Mouse (Mus musculus): ENCODE results near the gene Fancc. TPM values are rescaled to one million over a fixed set of nuclear protein-coding genes. Genes with fewer than 3 reads are reported as not detected.

The Fancc gene
- polyA plus RNA-seq, 1 experiment from 2014 or later: 12.8 TPM

GRCm38 (mm10) chr13:63283236-63283635 is 213.8 kb downstream of the Fancc start:
- peaks cover 6% of the 10 kb centered on the region; the same call in 1 of the 2 replicates for H3K36me3 ChIP-seq (ENCODE audit: control insufficient read depth, insufficient read depth, low read length)
- H3K4me2 ChIP-seq (ENCODE audit: low read length): no peak overlapping the region
- no peak for DNase-seq (ENCODE audit: low spot score)
- H3K27me3 ChIP-seq (replicated peaks; ENCODE audit: control insufficient read depth, insufficient read depth, low read length): no peaks in the 10 kb centered on the region
- H3K4me3 ChIP-seq (ENCODE audit: low read depth, low read length): no peak overlapping the region
- no peak overlapping the region for H3K9ac ChIP-seq (ENCODE audit: low read length)
- H3K9me3 ChIP-seq (replicated peaks; ENCODE audit: control insufficient read depth, low read length): no peaks in the 10 kb centered on the region
- H3K4me1 ChIP-seq (ENCODE audit: control insufficient read depth, insufficient read depth, low read length): peaks cover 13% of the 10 kb centered on the region; the same call in 1 of the 2 replicates
- no peak overlapping the region for H3K27ac ChIP-seq (ENCODE audit: low read depth, low read length)
- no peak for ATAC-seq

- Histone ChIP-seq H3K4me3 (ENCODE audit: low read depth, low read length) (no peak overlapping the region), H3K36me3 (ENCODE audit: control insufficient read depth, insufficient read depth, low read length) (no peaks in the 10 kb centered on the region; the same call in 1 of the 2 replicates), H3K4me1 (ENCODE audit: control insufficient read depth, insufficient read depth, low read length) (peaks cover 11% of the 10 kb centered on the region; the same call in 1 of the 2 replicates), H3K9me3 (replicated peaks; ENCODE audit: control insufficient read depth, low read length) (no peaks in the 10 kb centered on the region), H3K4me2 (ENCODE audit: low read length) (no peak overlapping the region), H3K27me3 (replicated peaks; ENCODE audit: control insufficient read depth, insufficient read depth, low read length) (no peaks in the 10 kb centered on the region), H3K9ac (ENCODE audit: low read length) (no peak overlapping the region), H3K27ac (ENCODE audit: low read depth, low read length) (no peak overlapping the region)
- no peak for ATAC-seq
- 81% methylated on average over 8 of the region's 8 CpGs for WGBS
- DNase-seq (ENCODE audit: low spot score): no peak
Measured at GRCm38 (mm10) chr13:63281206-63281605, 215.9 kb downstream of the Fancc start.

- DNase-seq (ENCODE audit: low spot score) (no peak), ATAC-seq (no peak)
- H3K27ac ChIP-seq (ENCODE audit: low read depth, low read length): no peak overlapping the region
- no peak overlapping the region for H3K4me2 ChIP-seq (ENCODE audit: low read length)
- 43% methylated on average over 3 of the region's 3 CpGs for WGBS
- H3K4me1 ChIP-seq (ENCODE audit: control insufficient read depth, insufficient read depth, low read length): peaks cover 11% of the 10 kb centered on the region; the same call in 1 of the 2 replicates
- H3K9me3 ChIP-seq (replicated peaks; ENCODE audit: control insufficient read depth, low read length): no peaks in the 10 kb centered on the region
- H3K36me3 ChIP-seq (ENCODE audit: control insufficient read depth, insufficient read depth, low read length): no peaks in the 10 kb centered on the region; the same call in 1 of the 2 replicates
- no peaks in the 10 kb centered on the region for H3K27me3 ChIP-seq (replicated peaks; ENCODE audit: control insufficient read depth, insufficient read depth, low read length)
- no peak overlapping the region for H3K9ac ChIP-seq (ENCODE audit: low read length)
- no peak overlapping the region for H3K4me3 ChIP-seq (ENCODE audit: low read depth, low read length)
Measured at GRCm38 (mm10) chr13:63280344-63280743, 216.7 kb downstream of the Fancc start.

- 70% methylated on average over 8 of the region's 8 CpGs for WGBS
- Histone ChIP-seq H3K27ac (ENCODE audit: low read depth, low read length) (no peak overlapping the region), H3K27me3 (replicated peaks; ENCODE audit: control insufficient read depth, insufficient read depth, low read length) (no peaks in the 10 kb centered on the region), H3K36me3 (ENCODE audit: control insufficient read depth, insufficient read depth, low read length) (no peaks in the 10 kb centered on the region; the same call in 1 of the 2 replicates), H3K4me1 (ENCODE audit: control insufficient read depth, insufficient read depth, low read length) (peaks cover 11% of the 10 kb centered on the region; the same call in 1 of the 2 replicates), H3K4me2 (ENCODE audit: low read length) (no peak overlapping the region), H3K9me3 (replicated peaks; ENCODE audit: control insufficient read depth, low read length) (no peaks in the 10 kb centered on the region), H3K4me3 (ENCODE audit: low read depth, low read length) (no peak overlapping the region), H3K9ac (ENCODE audit: low read length) (no peak overlapping the region)
- ATAC-seq (no peak), DNase-seq (ENCODE audit: low spot score) (no peak)
Measured at GRCm38 (mm10) chr13:63279807-63280206, 217.3 kb downstream of the Fancc start.

GRCm38 (mm10) chr13:63278796-63279475 is 218.1 kb downstream of the Fancc start:
- no peak overlapping the region; the same call in 1 of the 2 replicates for H3K27ac ChIP-seq (ENCODE audit: low read depth, low read length)
- peak overlapping the region; percentile 29; the same call in 1 of the 2 replicates for H3K9ac ChIP-seq (ENCODE audit: low read length)

GRCm38 (mm10) chr13:63278141-63278631 is 218.9 kb downstream of the Fancc start:
- no peak overlapping the region for H3K9ac ChIP-seq (ENCODE audit: low read length)
- DNase-seq (ENCODE audit: low spot score) (no peak), ATAC-seq (peak; percentile 10; the same call in 1 of the 2 replicates)
- peaks cover 17% of the 10 kb centered on the region for H3K4me1 ChIP-seq (ENCODE audit: control insufficient read depth, insufficient read depth, low read length)
- H3K4me2 ChIP-seq (ENCODE audit: low read length): no peak overlapping the region
- 70% methylated on average over 5 of the region's 5 CpGs for WGBS
- H3K27ac ChIP-seq (ENCODE audit: low read depth, low read length): no peak overlapping the region
- H3K9me3 ChIP-seq (replicated peaks; ENCODE audit: control insufficient read depth, low read length): no peaks in the 10 kb centered on the region
- no peaks in the 10 kb centered on the region for H3K27me3 ChIP-seq (replicated peaks; ENCODE audit: control insufficient read depth, insufficient read depth, low read length)
- no peak overlapping the region for H3K4me3 ChIP-seq (ENCODE audit: low read depth, low read length)
- H3K36me3 ChIP-seq (ENCODE audit: control insufficient read depth, insufficient read depth, low read length): no peaks in the 10 kb centered on the region; the same call in 1 of the 2 replicates

More at GRCm38 (mm10) chr13:63278796-63279475, 218.1 kb downstream of the Fancc start:
- Histone ChIP-seq H3K36me3 (ENCODE audit: control insufficient read depth, insufficient read depth, low read length) (no peaks in the 10 kb centered on the region; the same call in 1 of the 2 replicates), H3K4me2 (ENCODE audit: low read length) (peak overlapping the region; percentile 10; the same call in 1 of the 2 replicates), H3K4me3 (ENCODE audit: low read depth, low read length) (no peak overlapping the region), H3K9me3 (replicated peaks; ENCODE audit: control insufficient read depth, low read length) (no peaks in the 10 kb centered on the region), H3K4me1 (ENCODE audit: control insufficient read depth, insufficient read depth, low read length) (peaks cover 14% of the 10 kb centered on the region), H3K27me3 (replicated peaks; ENCODE audit: control insufficient read depth, insufficient read depth, low read length) (no peaks in the 10 kb centered on the region)
- ATAC-seq (peak; percentile 76), DNase-seq (ENCODE audit: low spot score) (peak; percentile 48)
- WGBS: 12% methylated on average over 10 of the region's 10 CpGs

GRCm38 (mm10) chr13:63277316-63277715 is 219.8 kb downstream of the Fancc start:
- DNase-seq (ENCODE audit: low spot score): no peak
- Histone ChIP-seq H3K36me3 (ENCODE audit: control insufficient read depth, insufficient read depth, low read length) (no peaks in the 10 kb centered on the region; the same call in 1 of the 2 replicates), H3K9ac (ENCODE audit: low read length) (no peak overlapping the region), H3K4me2 (ENCODE audit: low read length) (no peak overlapping the region), H3K9me3 (replicated peaks; ENCODE audit: control insufficient read depth, low read length) (no peaks in the 10 kb centered on the region), H3K4me1 (ENCODE audit: control insufficient read depth, insufficient read depth, low read length) (peaks cover 18% of the 10 kb centered on the region), H3K4me3 (ENCODE audit: low read depth, low read length) (no peak overlapping the region), H3K27ac (ENCODE audit: low read depth, low read length) (no peak overlapping the region), H3K27me3 (replicated peaks; ENCODE audit: control insufficient read depth, insufficient read depth, low read length) (no peaks in the 10 kb centered on the region)
- no peak for ATAC-seq
- WGBS: 81% methylated on average over 5 of the region's 5 CpGs

- no peaks in the 10 kb centered on the region for H3K9me3 ChIP-seq (replicated peaks; ENCODE audit: control insufficient read depth, low read length)
- H3K36me3 ChIP-seq (ENCODE audit: control insufficient read depth, insufficient read depth, low read length): no peaks in the 10 kb centered on the region
- WGBS: 93% methylated on average over 4 of the region's 4 CpGs
- H3K9ac ChIP-seq (ENCODE audit: low read length): no peak overlapping the region
- H3K4me1 ChIP-seq (ENCODE audit: control insufficient read depth, insufficient read depth, low read length): peaks cover 23% of the 10 kb centered on the region
- no peak overlapping the region for H3K27ac ChIP-seq (ENCODE audit: low read depth, low read length)
- H3K27me3 ChIP-seq (replicated peaks; ENCODE audit: control insufficient read depth, insufficient read depth, low read length): no peaks in the 10 kb centered on the region
- ATAC-seq: no peak
- H3K4me3 ChIP-seq (ENCODE audit: low read depth, low read length): no peak overlapping the region
- no peak overlapping the region for H3K4me2 ChIP-seq (ENCODE audit: low read length)
- no peak for DNase-seq (ENCODE audit: low spot score)
Measured at GRCm38 (mm10) chr13:63276389-63276788, 220.7 kb downstream of the Fancc start.

Data from forebrain, embryonic 14.5 days (tissue).